Mouse (Mus musculus) gastrocnemius, adult 18-20 months (tissue): ENCODE data around the gene Prss43. TPM values are rescaled to one million over a fixed set of nuclear protein-coding genes. Genes with fewer than 3 reads are reported as not detected.

Source experiments
- total RNA-seq, 2 experiments: library from RNA; stranded (reverse); gene quantifications; 2 replicates each; pipeline ENCODE4 v1.2.3; 2021

Gene Prss43
- total RNA-seq, 2 experiments from 2014 or later = not detected

Other genes starting within 250 kb of the Prss43 start
- gene Nradd, start 202.2 kb upstream of the Prss43 start, total RNA-seq = under 1 TPM; 0.84 to 0.97 TPM
- 1 to 10 TPM; 3.6 to 3.7 TPM for gene Nbeal2, start 172.5 kb upstream of the Prss43 start, total RNA-seq
- 10 to 100 TPM; 42.4 to 45.8 TPM for gene Ccdc12, start 170.2 kb upstream of the Prss43 start, total RNA-seq
- 100 to 1,000 TPM; 624 to 860 TPM for gene Myl3, start 84.8 kb upstream of the Prss43 start, total RNA-seq
- 1 to 10 TPM in 1 of 2 experiments, under 1 TPM in 1; 0.82 to 1.1 TPM for gene Pth1r, start 79.5 kb upstream of the Prss43 start, total RNA-seq
- gene Prss42, start 28.5 kb upstream of the Prss43 start, total RNA-seq = not detected
- not detected for gene Prss44, start 12.7 kb upstream of the Prss43 start, total RNA-seq
- not detected for gene Prss45, start 7.9 kb downstream of the Prss43 start, total RNA-seq
- gene Prss46, start 17.8 kb downstream of the Prss43 start, total RNA-seq = not detected
- gene Prss50, start 31.3 kb downstream of the Prss43 start, total RNA-seq = not detected
- 1 to 10 TPM; 4.2 to 4.7 TPM for gene Als2cl, start 53.2 kb downstream of the Prss43 start, total RNA-seq
- gene Tmie, start 53.4 kb downstream of the Prss43 start, total RNA-seq = 1 to 10 TPM in 1 of 2 experiments, under 1 TPM in 1; 0.91 to 1.0 TPM
- 1 to 10 TPM; 1.2 TPM for gene Fam240a, start 90.2 kb downstream of the Prss43 start, total RNA-seq
- not detected for gene Tdgf1, start 119.5 kb downstream of the Prss43 start, total RNA-seq
- gene Lrrc2, start 124.9 kb downstream of the Prss43 start, total RNA-seq = 100 to 1,000 TPM in 1 of 2 experiments, 10 to 100 TPM in 1; 82.8 to 112 TPM
- gene Rtp3, start 163.9 kb downstream of the Prss43 start, total RNA-seq = 1 to 10 TPM in 1 of 2 experiments, under 1 TPM in 1; 0.94 to 2.4 TPM
- under 1 TPM in 1 of 2 experiments, not detected in 1; 0.07 TPM for gene Ltf, start 192.6 kb downstream of the Prss43 start, total RNA-seq
- gene Ccrl2, start 230.8 kb downstream of the Prss43 start, total RNA-seq = 1 to 10 TPM; 7.7 to 7.9 TPM